ENCODE assay signal across 8 mouse cellular contexts in genomic region chr15:102248812-102249191, GRCm38 (mm10). TPM values are rescaled to one million over a fixed set of nuclear protein-coding genes. Genes with fewer than 3 reads are reported as not detected.
DNase-seq lines count a peak whose midpoint lies in the region; ATAC-seq lines count a peak whose summit lies in the region.

No protein-coding gene starts in this region.

- WGBS in kidney, embryonic 15.5 days = 0% methylated on average over 2 of the region's 3 CpGs
- 10% methylated on average over 3 of the region's 3 CpGs for WGBS in forebrain, embryonic 15.5 days
- 0% methylated on average over 3 of the region's 3 CpGs for WGBS in liver, embryonic 12.5 days (ENCODE audit: insufficient replicate concordance)

- no peak for DNase-seq in kidney, adult 18-20 months
- peak; percentile 71 for DNase-seq in R1 (ENCODE audit: low read depth, low spot score)
- DNase-seq in right cerebral cortex, adult 18-20 months = no peak
- DNase-seq in layer of hippocampus, adult 11-12 months (ENCODE audit: low spot score) = no peak

- 0 out of 2 replicates have a peak, but pooled peaks cover 3% of the 10 kb centered on the region for H3K27me3 ChIP-seq in kidney, embryonic 15.5 days
- H3K27me3 ChIP-seq in forebrain, embryonic 15.5 days = peaks cover 27% of the 10 kb centered on the region
- H3K27me3 ChIP-seq in liver, embryonic 12.5 days (replicated peaks) = peaks cover 99% of the 10 kb centered on the region

- ATAC-seq in kidney, embryonic 15.5 days (replicated peaks; ENCODE audit: low FRiP score) = no peak
- no peak for ATAC-seq in forebrain, embryonic 15.5 days (replicated peaks)
- no peak for ATAC-seq in liver, embryonic 12.5 days
- ATAC-seq in CD4-positive, CD25-positive, alpha-beta regulatory T cell, adult 4 months = no peak

- H3K4me2 ChIP-seq in kidney, embryonic 15.5 days = peak overlapping the region; percentile 94
- H3K4me2 ChIP-seq in forebrain, embryonic 15.5 days (replicated peaks) = 0 out of 2 replicates have a peak overlapping the region, but pooled peaks have one; percentile 94
- peak overlapping the region; percentile 91; the same call in 1 of the 2 replicates for H3K4me2 ChIP-seq in liver, embryonic 12.5 days

- no peaks in the 10 kb centered on the region for H3K9me3 ChIP-seq in kidney, embryonic 15.5 days (replicated peaks)
- no peaks in the 10 kb centered on the region for H3K9me3 ChIP-seq in forebrain, embryonic 15.5 days
- no peaks in the 10 kb centered on the region for H3K9me3 ChIP-seq in liver, embryonic 12.5 days (replicated peaks)

- H3K9ac ChIP-seq in kidney, embryonic 15.5 days = peak overlapping the region; percentile 40; the same call in 1 of the 2 replicates
- H3K9ac ChIP-seq in forebrain, embryonic 15.5 days (replicated peaks) = no peak overlapping the region
- no peak overlapping the region for H3K9ac ChIP-seq in liver, embryonic 12.5 days

- peaks cover 6% of the 10 kb centered on the region; the same call in 1 of the 2 replicates for H3K36me3 ChIP-seq in kidney, embryonic 15.5 days
- no peaks in the 10 kb centered on the region for H3K36me3 ChIP-seq in forebrain, embryonic 15.5 days
- H3K36me3 ChIP-seq in liver, embryonic 12.5 days = no peaks in the 10 kb centered on the region

- H3K4me1 ChIP-seq in kidney, embryonic 15.5 days = peaks cover 61% of the 10 kb centered on the region
- H3K4me1 ChIP-seq in forebrain, embryonic 15.5 days = peaks cover 44% of the 10 kb centered on the region
- peaks cover 56% of the 10 kb centered on the region for H3K4me1 ChIP-seq in liver, embryonic 12.5 days

- H3K27ac ChIP-seq in kidney, embryonic 15.5 days = peak overlapping the region; percentile 99
- no peak overlapping the region for H3K27ac ChIP-seq in forebrain, embryonic 15.5 days (replicated peaks)
- 0 out of 2 replicates have a peak overlapping the region, but pooled peaks have one; percentile 53 for H3K27ac ChIP-seq in liver, embryonic 12.5 days

- H3K4me3 ChIP-seq in kidney, embryonic 15.5 days (replicated peaks) = peak overlapping the region; percentile 66
- H3K4me3 ChIP-seq in forebrain, embryonic 15.5 days = no peak overlapping the region
- no peak overlapping the region for H3K4me3 ChIP-seq in liver, embryonic 12.5 days

RNA-seq across cellular contexts. Expression of gene Rarg, which starts 8.5 kb away (rescaled TPM):
- polyA plus RNA-seq in kidney, embryonic 15.5 days (2015; fragmentation: Nextera tagmentation; extraction: Ambion mirVana) = 27.9 and 30.3 TPM in 2 replicates
- 5.9 and 6.2 TPM in 2 replicates for polyA plus RNA-seq in forebrain, embryonic 15.5 days (2015; fragmentation: Nextera tagmentation; extraction: Ambion mirVana)
- 4.4 and 4.9 TPM in 2 replicates for polyA plus RNA-seq in liver, embryonic 12.5 days (2016; fragmentation: Nextera tagmentation; extraction: Ambion mirVana)
- polyA plus RNA-seq in CD4-positive, CD25-positive, alpha-beta regulatory T cell, adult 4 months (2017; shearing (Covaris generic)) = 10 to 100 TPM; 17.7 to 18.3 TPM

RNA-seq across cellular contexts. Expression of gene Itgb7, which starts 17.1 kb away (rescaled TPM):
- polyA plus RNA-seq in kidney, embryonic 15.5 days (2015; fragmentation: Nextera tagmentation; extraction: Ambion mirVana) = 1.4 TPM in 2 replicates
- polyA plus RNA-seq in forebrain, embryonic 15.5 days (2015; fragmentation: Nextera tagmentation; extraction: Ambion mirVana) = 0.33 and 0.99 TPM in 2 replicates
- polyA plus RNA-seq in liver, embryonic 12.5 days (2016; fragmentation: Nextera tagmentation; extraction: Ambion mirVana) = 6.4 and 8.9 TPM in 2 replicates
- 100 to 1,000 TPM; 336 to 432 TPM for polyA plus RNA-seq in CD4-positive, CD25-positive, alpha-beta regulatory T cell, adult 4 months (2017; shearing (Covaris generic))

RNA-seq across cellular contexts. Expression of gene Gm9918, which starts 21.6 kb away (rescaled TPM):
- 0.44 and 0.55 TPM in 2 replicates for polyA plus RNA-seq in kidney, embryonic 15.5 days (2015; fragmentation: Nextera tagmentation; extraction: Ambion mirVana)
- not detected in 2 replicates for polyA plus RNA-seq in forebrain, embryonic 15.5 days (2015; fragmentation: Nextera tagmentation; extraction: Ambion mirVana)
- polyA plus RNA-seq in liver, embryonic 12.5 days (2016; fragmentation: Nextera tagmentation; extraction: Ambion mirVana) = not detected in 2 replicates
- polyA plus RNA-seq in CD4-positive, CD25-positive, alpha-beta regulatory T cell, adult 4 months (2017; shearing (Covaris generic)) = not detected

RNA-seq across cellular contexts. Expression of gene Mfsd5, which starts 30.5 kb away (rescaled TPM):
- polyA plus RNA-seq in kidney, embryonic 15.5 days (2015; fragmentation: Nextera tagmentation; extraction: Ambion mirVana) = 68.6 and 69.8 TPM in 2 replicates
- 50.1 and 51.5 TPM in 2 replicates for polyA plus RNA-seq in forebrain, embryonic 15.5 days (2015; fragmentation: Nextera tagmentation; extraction: Ambion mirVana)
- polyA plus RNA-seq in liver, embryonic 12.5 days (2016; fragmentation: Nextera tagmentation; extraction: Ambion mirVana) = 40.8 and 41.6 TPM in 2 replicates
- polyA plus RNA-seq in CD4-positive, CD25-positive, alpha-beta regulatory T cell, adult 4 months (2017; shearing (Covaris generic)) = 10 to 100 TPM; 28.3 to 31.4 TPM

RNA-seq across cellular contexts. Expression of gene Csad, which starts 44.3 kb away (rescaled TPM):
- 95.2 and 112 TPM in 2 replicates for polyA plus RNA-seq in kidney, embryonic 15.5 days (2015; fragmentation: Nextera tagmentation; extraction: Ambion mirVana)
- 44.2 and 45.1 TPM in 2 replicates for polyA plus RNA-seq in forebrain, embryonic 15.5 days (2015; fragmentation: Nextera tagmentation; extraction: Ambion mirVana)
- 21.9 and 26.6 TPM in 2 replicates for polyA plus RNA-seq in liver, embryonic 12.5 days (2016; fragmentation: Nextera tagmentation; extraction: Ambion mirVana)
- polyA plus RNA-seq in CD4-positive, CD25-positive, alpha-beta regulatory T cell, adult 4 months (2017; shearing (Covaris generic)) = 10 to 100 TPM; 10.7 to 16.9 TPM

Comparison
In these comparisons a context has a peak if more than half of its experiments do, and no peak if none do; other contexts are left out.
1. RNA of gene Itgb7, which starts 17.1 kb away (polyA plus RNA-seq): 336 to 432 TPM in CD4-positive, CD25-positive, alpha-beta regulatory T cell, adult 4 months; 6.4 to 8.9 TPM in liver, embryonic 12.5 days, 1.4 TPM in kidney, embryonic 15.5 days and 0.33 to 0.99 TPM in forebrain, embryonic 15.5 days; every median in the first group is over 10 times any median in the second.
2. Peak in every context shown above with its lines, with median percentiles within 50 percentile points of each other: H3K4me2 ChIP-seq.